Mouse (Mus musculus): ENCODE measurements at regions not wholly inside any gene's neighbourhood (a gene's known extent, or its start where the extent isn't known, plus 50 kb on each side); places are given as distances from the start of the nearest gene placed in this dataset.
A peak's percentile ranks its signal among the peaks of the same experiment; 100 is the strongest.

DNA sequence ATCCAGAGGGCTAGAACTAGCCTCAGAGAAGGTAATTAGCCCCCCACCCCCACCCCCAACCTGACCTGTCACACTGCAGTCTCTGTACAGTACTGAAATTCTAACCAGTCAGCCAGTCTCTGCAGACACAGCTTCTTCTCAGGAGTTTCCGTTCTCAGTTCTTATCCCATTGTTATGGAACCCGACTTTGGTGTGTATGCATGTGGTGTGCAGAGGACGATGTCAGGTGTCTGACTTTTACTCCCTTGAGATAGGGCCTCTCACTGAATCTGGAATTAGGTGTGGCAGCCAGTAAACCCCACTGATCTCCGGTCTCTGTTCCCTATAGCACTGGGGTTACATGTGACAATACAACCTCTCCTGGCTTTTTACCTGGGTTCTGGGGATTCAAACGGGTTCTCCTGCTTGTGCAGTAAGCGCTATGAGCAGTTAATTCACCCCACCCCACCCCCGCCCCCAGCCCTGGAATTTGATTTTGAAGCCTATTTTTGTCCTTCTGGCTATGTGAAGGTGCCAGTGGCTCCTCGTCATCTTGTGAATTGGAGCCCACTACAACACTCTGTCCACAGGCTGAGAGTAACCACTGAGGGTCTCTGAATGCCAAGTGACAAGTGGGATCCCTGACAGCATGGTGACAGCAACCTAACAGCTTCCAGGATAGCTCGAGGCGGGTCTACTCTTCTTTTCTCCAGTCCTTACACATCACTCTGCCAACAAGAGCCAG is 429.4 kb downstream of the Fut8 start:
- no peak for DNase-seq

- peak; percentile 71 to 82 for DNase-seq
Measured at GRCm38 (mm10) chr12:77667875-77668204, 429.9 kb downstream of the Fut8 start.

GRCm38 (mm10) chr12:77670531-77670930 is 432.6 kb downstream of the Fut8 start:
- no peak for DNase-seq

- DNase-seq, result no peak
Measured at GRCm38 (mm10) chr12:77674352-77674751, 436.4 kb downstream of the Fut8 start.

- DNase-seq, result peak in 1 of 2 experiments; percentile 61
Measured at GRCm38 (mm10) chr12:77674755-77675154, 436.8 kb downstream of the Fut8 start.

- no peak for DNase-seq
Measured at GRCm38 (mm10) chr12:77678040-77678439, 440.1 kb downstream of the Fut8 start.

- peak in 1 of 2 experiments; percentile 2 for DNase-seq
Measured at GRCm38 (mm10) chr12:77694101-77694500, 456.2 kb downstream of the Fut8 start.

DNA sequence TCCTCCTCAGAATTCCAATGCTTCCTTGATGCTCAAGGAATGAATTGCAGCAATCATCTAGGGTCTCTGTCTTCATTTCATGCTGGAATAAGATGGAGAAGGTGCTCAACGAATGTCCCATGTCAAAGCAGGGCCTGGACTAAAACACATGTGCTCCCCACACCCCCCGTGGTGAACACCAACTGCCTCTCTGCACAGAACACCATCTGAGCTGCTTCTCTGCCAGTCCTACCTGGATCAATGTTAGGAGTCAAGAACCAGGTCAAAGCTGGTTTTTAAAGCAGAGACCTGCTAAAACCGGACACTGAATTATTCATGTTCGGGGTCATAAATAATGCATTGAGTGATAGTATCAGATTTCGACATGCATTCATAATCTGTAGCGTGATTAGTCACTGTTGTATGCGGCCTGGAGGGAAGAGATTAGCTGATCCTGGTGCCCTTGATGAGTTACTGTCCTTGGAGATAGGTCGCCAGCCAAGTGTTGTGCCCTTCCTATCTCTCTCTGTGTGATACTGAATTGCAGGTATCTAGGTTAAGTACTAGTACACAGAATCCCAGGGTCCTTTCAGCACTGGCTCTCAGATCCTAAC is 458.2 kb downstream of the Fut8 start:
- DNase-seq, result no peak

DNA sequence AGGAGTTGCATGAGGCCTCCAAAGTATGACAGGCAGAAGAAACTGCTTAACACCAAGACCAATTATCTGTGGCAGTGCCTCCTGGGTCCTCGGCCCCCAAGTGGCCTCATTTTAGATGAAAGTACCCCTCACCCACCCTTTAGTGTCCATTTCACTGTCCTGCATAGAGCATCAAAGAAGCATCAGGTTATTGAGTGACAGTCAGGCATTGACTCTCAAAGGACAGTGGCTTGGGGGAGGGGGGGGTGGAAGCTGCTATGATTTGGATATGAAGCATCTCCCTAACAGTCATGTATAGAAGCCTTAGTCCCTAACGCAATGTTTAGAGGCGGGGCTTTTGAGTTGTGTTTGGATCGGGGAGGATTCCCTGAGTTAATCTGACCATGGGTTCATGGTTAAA is 458.7 kb downstream of the Fut8 start:
- DNase-seq, result no peak

DNA sequence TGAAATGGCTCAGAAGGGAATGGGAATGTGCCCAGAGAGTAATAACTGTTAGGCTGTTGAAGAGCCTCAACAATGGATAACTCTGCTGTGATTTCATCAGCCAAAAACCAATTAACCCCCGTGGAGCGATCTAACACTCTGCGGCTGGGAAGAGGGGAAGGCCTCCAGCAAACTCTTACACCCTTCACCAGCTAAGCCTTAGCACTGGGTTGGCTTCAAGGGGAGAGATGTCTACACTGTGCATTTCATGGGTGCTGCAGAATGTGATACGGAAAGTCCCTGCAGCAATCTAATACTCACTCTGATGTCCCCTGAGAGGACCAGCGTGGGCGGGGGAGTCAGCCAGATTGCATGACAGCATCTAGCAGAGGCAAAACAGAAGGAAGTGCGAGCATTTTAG is 460.2 kb downstream of the Fut8 start:
- DNase-seq, result no peak

GRCm38 (mm10) chr12:77699896-77700605 is 462.1 kb downstream of the Fut8 start:
- no peak for DNase-seq

GRCm38 (mm10) chr12:77715506-77715905 is 477.6 kb downstream of the Fut8 start:
- DNase-seq, result no peak

DNA sequence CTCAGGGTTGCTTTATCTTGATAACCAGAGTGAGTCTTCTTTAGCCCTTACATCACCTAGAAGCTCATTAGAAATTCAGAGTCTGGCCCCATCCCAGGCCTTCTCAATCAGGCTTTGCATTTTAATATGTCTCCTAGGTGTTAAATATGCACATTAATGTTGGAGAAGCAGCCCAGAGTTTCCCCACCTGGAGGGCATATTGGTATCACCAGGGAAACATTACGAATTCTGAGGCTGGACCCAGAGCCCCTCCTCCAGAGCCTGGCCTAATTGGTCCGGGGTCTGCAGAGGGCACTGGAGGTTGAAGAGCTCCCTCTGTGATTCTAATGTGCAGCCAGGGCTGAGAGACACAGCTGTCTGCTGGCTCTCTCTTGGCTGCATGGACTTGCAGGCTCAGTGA is 478.1 kb downstream of the Fut8 start:
- no peak for DNase-seq

DNA sequence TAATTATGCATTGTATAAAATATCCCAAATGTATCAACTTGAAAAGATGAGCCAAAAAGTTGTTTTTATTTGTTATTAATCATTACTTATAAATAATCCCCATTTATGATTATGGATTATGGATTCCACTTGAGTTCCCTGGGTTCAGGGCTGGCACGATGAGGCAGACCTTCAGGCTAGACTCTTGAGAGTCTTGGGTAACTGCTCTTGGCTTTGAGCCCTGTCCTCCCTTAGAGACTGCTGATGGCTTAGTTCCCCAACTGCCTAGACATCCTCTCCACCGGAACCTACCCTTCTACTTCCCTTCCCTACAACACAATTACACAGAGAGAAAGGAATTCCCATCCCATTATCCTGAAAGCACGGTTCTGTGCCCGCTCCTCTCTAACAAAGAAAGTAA is 466.3 kb upstream of the Gm6657 start:
- no peak for DNase-seq

DNA sequence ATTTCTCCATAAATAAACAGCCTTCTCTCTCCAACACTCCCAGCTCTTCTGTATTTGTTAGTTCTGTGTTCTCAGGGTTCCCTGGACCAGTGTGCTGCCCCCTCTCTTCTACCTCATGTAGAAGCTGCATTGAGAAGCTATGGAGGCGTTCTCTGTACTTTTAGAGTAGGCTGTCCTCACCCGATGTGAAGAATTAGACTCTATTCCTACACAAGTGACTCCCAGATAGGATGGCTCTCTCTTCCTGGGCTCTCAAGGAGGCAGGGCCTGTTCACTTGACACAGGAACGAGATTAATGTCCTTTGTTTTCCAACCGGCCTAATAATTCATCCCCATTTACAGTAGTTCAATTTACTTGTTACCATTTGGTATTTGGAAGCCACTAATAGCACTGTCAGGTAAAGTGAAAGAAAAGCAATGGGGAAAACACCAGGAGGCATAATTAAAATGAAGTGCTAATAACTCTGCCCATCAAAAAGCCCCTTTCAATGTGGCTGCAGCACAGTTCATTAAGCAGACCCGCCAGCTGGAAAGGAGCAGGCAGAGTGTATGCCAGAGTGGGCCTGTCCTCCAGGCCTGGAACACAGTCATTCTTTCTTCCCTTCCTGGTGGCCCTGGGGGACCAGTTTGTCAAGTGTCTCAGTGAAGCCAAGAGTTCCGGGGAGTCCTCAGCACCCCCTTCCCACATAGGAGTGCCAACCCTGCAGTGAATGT is 454.8 kb upstream of the Gm6657 start:
- peak in 1 of 2 experiments; percentile 32 for DNase-seq

- DNase-seq, result peak; percentile 10 to 44
Measured at GRCm38 (mm10) chr12:77742716-77743115, 451.3 kb upstream of the Gm6657 start.

DNA sequence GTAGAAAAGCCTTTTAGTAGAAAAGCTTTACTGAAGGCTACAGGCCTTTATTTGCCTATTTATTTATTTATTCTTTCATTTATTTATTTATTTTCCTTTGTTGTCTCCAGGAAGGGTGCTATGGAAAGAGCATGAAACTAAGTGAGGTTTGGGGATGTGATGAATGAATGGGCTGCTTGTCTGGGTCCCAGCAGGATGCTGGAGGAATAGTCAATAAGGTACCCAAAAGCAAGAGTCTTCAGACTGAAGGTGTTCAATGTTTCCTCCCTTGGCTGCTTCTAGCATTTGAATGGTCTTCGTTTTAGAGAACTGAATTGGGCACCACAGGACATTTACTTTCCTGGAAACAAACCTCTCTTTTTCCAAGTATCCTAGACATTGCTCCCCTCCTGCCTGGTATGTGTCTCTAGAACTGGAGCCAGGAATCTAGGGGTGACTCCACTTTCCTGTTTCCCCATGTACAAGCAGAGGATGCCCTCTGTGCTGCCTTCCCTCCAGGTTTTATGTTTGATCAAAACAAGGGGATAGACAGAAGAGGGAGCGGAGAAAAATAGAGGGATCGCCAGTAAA is 444.5 kb upstream of the Gm6657 start:
- DNase-seq, result no peak

GRCm38 (mm10) chr12:77752181-77752580 is 441.9 kb upstream of the Gm6657 start:
- DNase-seq, result no peak

DNA sequence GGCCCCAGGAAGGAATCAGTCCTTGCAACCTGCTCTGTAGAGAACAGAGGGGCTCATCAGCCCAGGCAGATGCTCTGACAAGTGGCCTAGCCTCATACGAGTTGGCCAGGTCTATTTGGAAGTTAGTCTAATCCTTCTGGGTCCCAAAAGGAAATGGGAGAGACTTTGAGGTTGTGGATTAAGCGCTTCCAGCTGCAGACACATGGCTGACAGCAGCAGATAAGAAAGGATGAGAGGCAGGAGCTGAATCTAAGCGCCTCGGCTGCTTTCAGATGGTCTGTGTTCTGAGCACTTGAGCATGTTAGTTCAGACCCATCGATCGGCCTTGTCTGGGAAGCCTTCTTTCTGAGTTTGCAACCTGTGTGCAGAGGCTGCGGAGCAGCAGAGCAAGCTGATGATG is 438.0 kb upstream of the Gm6657 start:
- DNase-seq, result no peak

DNA sequence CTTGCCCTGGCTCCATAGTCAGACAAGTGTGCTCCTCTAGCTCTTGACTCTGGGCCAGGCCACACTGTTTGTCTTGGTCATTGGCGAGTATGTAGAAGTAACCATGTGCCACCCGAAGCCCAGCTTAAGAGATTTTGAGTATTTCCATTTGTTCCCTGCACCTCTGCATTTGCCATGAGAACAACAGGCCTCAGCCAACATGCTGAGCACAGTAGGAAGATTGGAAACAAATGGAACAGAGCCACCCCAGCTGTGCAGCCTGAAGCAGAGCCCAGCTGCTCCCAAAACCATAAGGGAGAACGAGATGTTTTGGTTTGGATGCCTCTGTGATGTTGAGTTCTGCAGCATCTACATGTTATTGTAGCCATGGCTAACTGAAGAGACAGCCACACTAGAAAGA is 433.1 kb upstream of the Gm6657 start:
- DNase-seq, result no peak

- no peak for DNase-seq
Measured at GRCm38 (mm10) chr12:77776011-77776546, 418.0 kb upstream of the Gm6657 start.

- no peak for DNase-seq
Measured at GRCm38 (mm10) chr12:77776755-77777154, 417.3 kb upstream of the Gm6657 start.
